Mouse (Mus musculus) midbrain, embryonic 10.5 days (tissue): ENCODE measurements at regions not wholly inside any gene's neighbourhood (a gene's known extent, or its start where the extent isn't known, plus 50 kb on each side); places are given as distances from the start of the nearest gene placed in this dataset.

Experiments
- DNase-seq: peaks from one replicate; pipeline ENCODE4 v3.0.0-alpha.2; 2017; ENCODE audit warnings: low spot score
- H3K27ac ChIP-seq: fragments of 300-500 bp; sonication (generic); replicated peaks from 2 replicates; pipeline ENCODE4 v1.5.1; 2016; ENCODE audit warnings: mild to moderate bottlenecking
- H3K27me3 ChIP-seq: fragments of 300-500 bp; sonication (generic); 2 replicates; pipeline ENCODE4 v1.6.1; 2016; ENCODE audit warnings: low read depth, mild to moderate bottlenecking; ENCODE audit not compliant: poor library complexity, severe bottlenecking
- H3K36me3 ChIP-seq: fragments of 300-500 bp; sonication (generic); 2 replicates; pipeline ENCODE4 v1.6.1; 2016; ENCODE audit warnings: mild to moderate bottlenecking, moderate library complexity
- H3K4me1 ChIP-seq: fragments of 300-500 bp; sonication (generic); 2 replicates; pipeline ENCODE4 v1.6.1; 2016
- H3K4me3 ChIP-seq: fragments of 300-500 bp; sonication (generic); 2 replicates; pipeline ENCODE4 v1.5.1; 2016; ENCODE audit warnings: mild to moderate bottlenecking, moderate library complexity
- H3K9me3 ChIP-seq: fragments of 300-500 bp; sonication (generic); replicated peaks from 2 replicates; pipeline ENCODE4 v1.6.1; 2016; ENCODE audit warnings: mild to moderate bottlenecking
- WGBS: fragments of 180-500 bp; shearing (Covaris S2); methylation state at CpG from one replicate; pipeline ENCODE4 v1.1.7; 2016; 5-methylcytosine and 5-hydroxymethylcytosine counted together

- H3K9me3 ChIP-seq: no peaks in the 10 kb centered on the region
- H3K27me3 ChIP-seq: peaks cover 92% of the 10 kb centered on the region
- peak overlapping the region; percentile 53; the same call in 1 of the 2 replicates for H3K27ac ChIP-seq
- no peaks in the 10 kb centered on the region for H3K36me3 ChIP-seq
- 27% methylated on average over 15 of the region's 15 CpGs for WGBS
- peak overlapping the region; percentile 21; the same call in 1 of the 2 replicates for H3K4me3 ChIP-seq
- H3K4me1 ChIP-seq: peaks cover 63% of the 10 kb centered on the region
- DNase-seq: peak; percentile 71
These were observed 58.6 kb downstream of the Mrm1 start for GRCm38 (mm10) chr11:84760622-84761196.

GRCm38 (mm10) chr11:84759478-84759986 is 59.8 kb downstream of the Mrm1 start:
- Histone ChIP-seq H3K9me3 (no peaks in the 10 kb centered on the region), H3K4me1 (peaks cover 55% of the 10 kb centered on the region), H3K4me3 (no peak overlapping the region), H3K27ac (no peak overlapping the region), H3K36me3 (no peaks in the 10 kb centered on the region), H3K27me3 (peaks cover 88% of the 10 kb centered on the region)
- WGBS: 83% methylated on average over 5 of the region's 5 CpGs
- DNase-seq: no peak

- H3K36me3 ChIP-seq: no peaks in the 10 kb centered on the region
- no peaks in the 10 kb centered on the region for H3K9me3 ChIP-seq
- no peak for DNase-seq
- peaks cover 44% of the 10 kb centered on the region for H3K27me3 ChIP-seq
- H3K4me3 ChIP-seq: no peak overlapping the region
- peaks cover 24% of the 10 kb centered on the region for H3K4me1 ChIP-seq
- WGBS: 82% methylated on average over 6 of the region's 6 CpGs
- no peak overlapping the region for H3K27ac ChIP-seq
These were observed 67.3 kb downstream of the Mrm1 start for GRCm38 (mm10) chr11:84752007-84752406.

- H3K4me1 ChIP-seq: peaks cover 24% of the 10 kb centered on the region
- no peak overlapping the region for H3K27ac ChIP-seq
- H3K9me3 ChIP-seq: no peaks in the 10 kb centered on the region
- H3K36me3 ChIP-seq: no peaks in the 10 kb centered on the region
- H3K27me3 ChIP-seq: peaks cover 41% of the 10 kb centered on the region
- no peak for DNase-seq
- 46% methylated on average over 12 of the region's 12 CpGs for WGBS
- no peak overlapping the region for H3K4me3 ChIP-seq
These were observed 69.6 kb downstream of the Mrm1 start for GRCm38 (mm10) chr11:84749490-84750349.

DNA sequence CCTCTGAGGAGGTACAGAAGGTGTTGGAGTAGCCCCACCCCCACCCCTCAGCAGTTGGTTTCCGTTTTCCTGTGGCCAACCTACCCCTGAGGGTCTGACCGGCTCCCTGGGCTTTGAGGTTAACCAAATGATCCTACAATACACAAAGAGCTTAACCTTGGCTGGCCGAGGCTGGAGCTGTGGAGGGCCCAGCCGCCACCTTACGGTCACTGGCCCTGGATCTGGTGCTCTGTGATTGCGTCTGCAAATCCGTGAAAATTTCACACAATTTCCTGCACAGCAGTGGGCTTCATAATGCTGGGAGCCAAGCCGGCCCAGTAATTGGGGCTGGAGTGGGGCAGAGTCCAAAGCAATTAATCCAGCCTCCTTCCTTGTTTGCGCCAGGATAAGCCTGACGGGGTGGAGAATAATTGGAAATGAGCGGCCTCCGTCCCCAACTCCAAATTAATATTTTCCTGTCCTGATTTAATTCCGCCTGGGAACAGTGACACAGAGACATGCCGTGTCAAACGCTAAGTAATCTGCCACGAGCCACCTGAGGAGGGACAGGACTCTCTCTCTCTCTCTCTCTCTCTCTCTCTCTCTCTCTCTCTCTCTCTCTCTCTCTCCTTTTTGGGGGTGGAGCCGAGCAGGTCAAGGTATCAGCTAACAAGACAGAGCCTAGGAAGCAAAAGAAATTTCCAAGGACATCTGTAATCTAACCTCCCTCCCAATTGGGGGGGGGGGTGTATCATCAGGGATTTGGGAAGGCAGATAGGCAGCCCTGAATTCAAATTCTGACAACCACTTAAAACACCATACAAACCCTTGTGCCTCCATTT is 80.3 kb downstream of the Mrm1 start:
- H3K4me3 ChIP-seq: no peak overlapping the region
- H3K27ac ChIP-seq: no peak overlapping the region
- no peaks in the 10 kb centered on the region for H3K36me3 ChIP-seq
- no peak for DNase-seq
- no peaks in the 10 kb centered on the region for H3K9me3 ChIP-seq
- WGBS: 28% methylated on average over 17 of the region's 17 CpGs
- H3K4me1 ChIP-seq: peaks cover 14% of the 10 kb centered on the region
- peaks cover 49% of the 10 kb centered on the region for H3K27me3 ChIP-seq

DNA sequence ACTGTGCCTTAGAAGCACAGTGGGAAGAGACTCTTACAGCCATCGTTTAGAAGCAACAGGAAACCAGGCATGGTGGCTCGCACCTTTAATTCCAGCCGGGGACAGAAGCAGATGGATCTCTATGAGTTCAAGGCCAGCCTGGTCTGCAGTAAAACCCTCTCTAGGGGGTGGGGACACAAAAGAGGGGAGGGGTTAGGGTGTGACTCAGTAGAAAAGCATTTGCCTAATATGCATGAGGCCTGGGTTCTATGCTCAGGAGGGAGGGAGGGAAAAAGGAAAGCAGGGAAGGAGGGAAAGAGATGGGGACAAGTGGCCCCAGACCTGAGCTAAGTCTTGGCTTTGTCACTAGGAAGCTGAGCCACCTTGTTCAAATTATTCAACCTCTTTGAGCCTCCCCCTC is 81.2 kb downstream of the Mrm1 start:
- peaks cover 56% of the 10 kb centered on the region for H3K27me3 ChIP-seq

DNA sequence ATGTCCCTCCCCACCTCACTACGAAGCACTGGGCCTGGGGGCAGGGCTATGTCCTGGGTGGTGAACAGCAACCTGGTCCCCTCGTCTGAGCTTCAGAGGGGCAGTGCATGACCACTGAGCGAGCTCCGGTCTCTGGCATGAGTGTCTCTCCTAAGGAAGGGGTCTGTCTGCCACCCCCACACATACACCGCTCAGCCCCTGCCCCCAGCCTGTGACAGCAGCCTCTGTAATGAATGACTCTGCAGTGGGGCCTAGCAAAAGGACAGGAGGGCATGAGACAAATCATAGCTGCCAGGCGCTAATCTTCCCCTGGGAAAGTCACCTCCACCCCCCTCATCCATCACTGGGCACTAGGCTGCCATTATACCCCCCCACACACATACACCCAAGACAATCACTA is 87.4 kb downstream of the Mrm1 start:
- WGBS: 77% methylated on average over 6 of the region's 6 CpGs
- Histone ChIP-seq H3K36me3 (no peaks in the 10 kb centered on the region), H3K27ac (no peak overlapping the region; the same call in 1 of the 2 replicates), H3K9me3 (no peaks in the 10 kb centered on the region), H3K4me3 (no peak overlapping the region), H3K4me1 (peaks cover 32% of the 10 kb centered on the region), H3K27me3 (peaks cover 41% of the 10 kb centered on the region)
- DNase-seq: no peak

More for the DNA sequence above, 81.2 kb downstream of the Mrm1 start:
- Histone ChIP-seq H3K4me1 (peaks cover 14% of the 10 kb centered on the region), H3K36me3 (no peaks in the 10 kb centered on the region), H3K27ac (no peak overlapping the region), H3K9me3 (no peaks in the 10 kb centered on the region), H3K4me3 (no peak overlapping the region)
- no peak for DNase-seq
- WGBS: 63% methylated on average over 3 of the region's 3 CpGs

GRCm38 (mm10) chr11:84730218-84730617 is 89.1 kb downstream of the Mrm1 start:
- peaks cover 39% of the 10 kb centered on the region for H3K4me1 ChIP-seq

GRCm38 (mm10) chr11:84729189-84729588 is 90.1 kb downstream of the Mrm1 start:
- Histone ChIP-seq H3K36me3 (no peaks in the 10 kb centered on the region), H3K9me3 (no peaks in the 10 kb centered on the region), H3K27me3 (peaks cover 55% of the 10 kb centered on the region), H3K4me3 (no peak overlapping the region), H3K27ac (no peak overlapping the region), H3K4me1 (peaks cover 46% of the 10 kb centered on the region)
- peak; percentile 47 for DNase-seq
- WGBS: 17% methylated on average over 2 of the region's 2 CpGs

More at GRCm38 (mm10) chr11:84730218-84730617, 89.1 kb downstream of the Mrm1 start:
- Histone ChIP-seq H3K27ac (no peak overlapping the region), H3K36me3 (no peaks in the 10 kb centered on the region), H3K27me3 (peaks cover 45% of the 10 kb centered on the region), H3K9me3 (no peaks in the 10 kb centered on the region), H3K4me3 (no peak overlapping the region)
- WGBS: 33% methylated on average over 8 of the region's 8 CpGs
- DNase-seq: no peak

DNA sequence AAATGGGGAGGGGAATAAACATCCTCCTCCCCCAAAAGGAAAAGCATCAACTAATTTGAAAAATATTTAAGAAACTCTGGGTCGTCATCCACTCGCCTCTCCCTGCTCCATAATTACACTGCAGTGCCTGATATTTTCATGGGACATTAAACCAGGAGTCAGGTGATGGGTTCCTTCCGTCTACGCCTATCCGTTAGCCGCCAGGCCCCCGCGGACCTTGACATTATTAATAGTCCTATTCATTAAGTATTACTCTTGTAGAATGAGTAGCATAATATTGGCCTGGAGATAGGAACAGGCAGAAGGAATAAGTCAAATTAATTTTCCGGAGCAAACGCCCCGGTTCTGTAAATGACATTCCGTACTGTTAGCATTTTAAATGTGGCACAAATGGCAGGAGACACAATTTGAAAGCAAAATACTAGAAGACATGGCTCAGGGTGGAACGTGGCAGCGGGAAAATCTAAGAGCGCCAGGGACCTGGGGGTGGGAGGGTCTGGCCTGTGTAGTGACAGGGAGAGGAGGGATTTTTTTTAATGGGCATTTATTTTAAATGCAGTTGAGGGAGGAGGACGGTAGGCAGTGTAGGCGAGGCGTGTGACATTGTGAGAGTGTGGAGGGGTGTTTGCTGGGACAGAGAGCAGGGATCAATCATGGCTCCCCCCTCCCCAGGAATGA is 93.2 kb downstream of the Mrm1 start:
- H3K4me3 ChIP-seq: no peak overlapping the region
- no peaks in the 10 kb centered on the region for H3K9me3 ChIP-seq
- 80% methylated on average over 18 of the region's 18 CpGs for WGBS
- no peak overlapping the region for H3K27ac ChIP-seq
- H3K27me3 ChIP-seq: peaks cover 60% of the 10 kb centered on the region
- no peak for DNase-seq
- H3K36me3 ChIP-seq: no peaks in the 10 kb centered on the region
- H3K4me1 ChIP-seq: peaks cover 38% of the 10 kb centered on the region

DNA sequence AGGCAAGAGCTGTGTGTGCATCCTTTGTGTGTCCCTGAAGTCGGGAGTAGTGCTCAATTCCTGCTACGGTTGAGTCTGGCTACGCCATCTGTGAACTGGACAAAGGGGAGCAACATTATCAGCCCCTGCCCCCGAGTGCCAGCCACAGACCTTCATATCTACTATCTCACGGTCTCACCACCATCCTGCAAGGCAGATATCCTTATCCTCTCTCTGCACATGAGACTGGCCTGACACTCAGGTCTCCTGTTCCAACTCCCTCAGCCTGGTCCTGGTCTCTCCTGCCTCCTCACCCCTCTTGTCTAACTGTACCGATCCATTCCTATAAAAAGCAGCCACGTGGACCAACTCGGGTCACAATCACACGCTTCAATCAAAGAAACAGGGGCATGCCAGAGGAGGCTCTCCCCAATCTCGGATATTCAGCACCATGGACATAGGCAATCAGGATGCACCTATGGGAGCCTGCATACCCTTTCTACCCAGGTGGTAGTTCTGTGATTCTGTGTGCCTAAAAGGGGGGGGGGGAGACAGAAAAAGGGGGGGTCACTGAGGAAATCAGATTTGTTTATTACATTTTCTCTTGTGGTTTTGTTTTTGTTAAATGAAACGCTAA is 94.0 kb downstream of the Mrm1 start:
- Histone ChIP-seq H3K4me3 (no peak overlapping the region), H3K27me3 (peaks cover 60% of the 10 kb centered on the region), H3K4me1 (peaks cover 30% of the 10 kb centered on the region), H3K9me3 (no peaks in the 10 kb centered on the region), H3K36me3 (no peaks in the 10 kb centered on the region), H3K27ac (no peak overlapping the region)
- WGBS: 67% methylated on average over 11 of the region's 11 CpGs
- no peak for DNase-seq

DNA sequence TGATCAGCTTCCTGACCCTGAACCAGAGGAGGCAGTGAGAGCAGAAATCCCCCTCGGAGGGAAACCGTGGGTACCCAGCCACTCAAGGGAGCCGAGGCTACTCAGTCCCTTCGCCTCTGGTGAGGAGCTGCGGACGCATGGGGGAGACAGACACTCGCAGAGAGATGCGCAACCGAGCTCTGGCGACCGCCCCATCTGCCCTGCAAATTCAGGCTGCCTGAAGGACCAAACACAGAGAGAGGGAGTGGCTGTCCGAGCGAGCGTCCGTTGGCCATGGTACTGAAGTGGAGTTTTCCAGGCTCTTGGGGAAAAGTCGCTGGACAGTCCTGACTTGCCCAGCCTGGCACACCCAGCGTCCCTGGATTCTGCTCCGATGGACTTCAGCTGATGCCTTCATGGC is 95.2 kb downstream of the Mrm1 start:
- Histone ChIP-seq H3K36me3 (no peaks in the 10 kb centered on the region), H3K27me3 (peaks cover 60% of the 10 kb centered on the region), H3K4me1 (peaks cover 23% of the 10 kb centered on the region), H3K27ac (no peak overlapping the region), H3K4me3 (no peak overlapping the region), H3K9me3 (no peaks in the 10 kb centered on the region)
- WGBS: 5% methylated on average over 18 of the region's 18 CpGs
- DNase-seq: peak; percentile 63
